Mouse (Mus musculus) lung, embryonic 16.5 days (tissue): ENCODE data around the gene Arid1b. TPM values are rescaled to one million over a fixed set of nuclear protein-coding genes. Genes with fewer than 3 reads are reported as not detected.

ENCODE experiments used
- ATAC-seq: fragments of 200-750 bp; cut with Nextera tagmentation; 2 replicates; pipeline ENCODE4 v1.8.0; 2017; ENCODE audit warnings: low read depth, mild to moderate bottlenecking, moderate library complexity
- H3K27ac ChIP-seq: fragments of 300-500 bp; sonication (generic); 2 replicates; pipeline ENCODE4 v1.5.1; 2014; ENCODE audit warnings: mild to moderate bottlenecking, control low read depth, low read length
- H3K27me3 ChIP-seq: fragments of 300-500 bp; sonication (generic); 2 replicates; pipeline ENCODE4 v1.6.1; 2014; ENCODE audit warnings: low read depth, low read length, mixed read lengths; ENCODE audit not compliant: control insufficient read depth, insufficient read depth
- H3K36me3 ChIP-seq: fragments of 300-500 bp; sonication (generic); 2 replicates; pipeline ENCODE4 v1.6.1; 2014; ENCODE audit warnings: low read length; ENCODE audit not compliant: control insufficient read depth, insufficient read depth
- H3K4me1 ChIP-seq: fragments of 300-500 bp; sonication (generic); replicated peaks from 2 replicates; pipeline ENCODE4 v1.6.1; 2014; ENCODE audit warnings: low read length, mixed read lengths; ENCODE audit not compliant: control insufficient read depth, insufficient read depth
- H3K4me2 ChIP-seq: fragments of 300-500 bp; sonication (generic); 2 replicates; pipeline ENCODE4 v1.6.1; 2014; ENCODE audit warnings: low read depth, low read length, control low read depth
- H3K4me3 ChIP-seq: fragments of 300-500 bp; sonication (generic); 2 replicates; pipeline ENCODE4 v1.5.1; 2014; ENCODE audit warnings: mild to moderate bottlenecking, low read length, control low read depth
- H3K9ac ChIP-seq: fragments of 300-500 bp; sonication (generic); 2 replicates; pipeline ENCODE4 v1.6.1; 2014; ENCODE audit warnings: low read length, control low read depth
- H3K9me3 ChIP-seq: fragments of 300-500 bp; sonication (generic); 2 replicates; pipeline ENCODE4 v1.6.1; 2016; ENCODE audit warnings: low read length; ENCODE audit not compliant: control insufficient read depth
- WGBS: fragments of 180-500 bp; shearing (Covaris S2); extraction: QIAGEN DNeasy Blood & Tissue Kit; methylation state at CpG from one replicate; pipeline ENCODE4 v1.1.7; 2014; 5-methylcytosine and 5-hydroxymethylcytosine counted together
- polyA plus RNA-seq: library from polyadenylated mRNA; unstranded; fragments of >200 nt; fragmentation: Nextera tagmentation; extraction: Ambion mirVana; gene quantifications from 2 replicates; pipeline ENCODE4 v1.2.1, GENCODE M21; 2015

The Arid1b gene
- polyA plus RNA-seq, 1 experiment from 2014 or later = 10.2 TPM

DNA sequence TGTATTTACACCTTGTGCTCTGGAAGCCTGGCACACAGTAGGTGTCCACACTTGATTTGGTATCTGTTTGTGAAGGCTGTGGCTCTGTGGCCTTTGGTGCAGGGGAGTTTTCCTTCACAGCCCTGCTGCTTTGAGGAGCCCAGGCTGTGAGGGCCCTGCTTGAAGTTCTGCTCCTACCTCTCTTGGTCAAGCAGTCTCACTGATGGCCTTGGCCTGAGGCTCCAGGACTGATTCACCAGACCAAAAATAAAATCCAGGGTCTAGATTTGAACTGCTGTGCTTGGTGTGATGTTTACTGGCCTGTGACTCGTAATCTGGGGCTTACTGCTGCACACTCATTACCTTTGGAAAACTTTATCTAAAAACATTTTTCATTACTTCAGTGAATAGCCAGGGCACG lies 45.7 kb downstream of the Arid1b start:
- H3K4me2 ChIP-seq = no peak overlapping the region
- no peak overlapping the region for H3K4me3 ChIP-seq
- H3K4me1 ChIP-seq = peaks cover 6% of the 10 kb centered on the region
- WGBS = 86% methylated on average over 2 of the region's 2 CpGs
- ATAC-seq = no peak
- H3K9me3 ChIP-seq = no peaks in the 10 kb centered on the region
- no peak overlapping the region for H3K27ac ChIP-seq
- H3K27me3 ChIP-seq = no peaks in the 10 kb centered on the region
- no peaks in the 10 kb centered on the region for H3K36me3 ChIP-seq
- H3K9ac ChIP-seq = no peak overlapping the region

DNA sequence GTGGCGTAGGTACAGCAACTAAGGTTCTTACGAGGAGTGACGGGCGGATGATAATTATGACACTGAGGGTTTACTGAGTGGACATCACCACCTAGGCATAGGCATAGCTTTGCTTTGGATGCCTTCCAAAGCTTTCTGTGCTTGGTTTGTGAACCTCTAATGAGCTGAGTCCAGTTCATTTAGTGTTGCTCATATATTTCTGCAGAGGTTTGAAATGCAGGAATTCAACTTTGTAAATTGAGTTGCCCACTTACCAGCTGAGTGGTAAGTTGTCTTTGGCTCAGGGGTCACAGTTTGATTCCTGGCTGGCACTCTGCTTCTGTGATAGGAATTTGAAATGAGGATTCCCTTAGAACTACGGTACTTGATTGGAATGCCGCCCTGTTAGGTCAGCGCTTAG lies 49.7 kb downstream of the Arid1b start:
- Histone ChIP-seq H3K4me3 (no peak overlapping the region), H3K36me3 (no peaks in the 10 kb centered on the region), H3K27me3 (no peaks in the 10 kb centered on the region), H3K9ac (no peak overlapping the region), H3K27ac (no peak overlapping the region), H3K9me3 (no peaks in the 10 kb centered on the region), H3K4me2 (no peak overlapping the region), H3K4me1 (peaks cover 7% of the 10 kb centered on the region)
- ATAC-seq = no peak
- 73% methylated on average over 7 of the region's 7 CpGs for WGBS

DNA sequence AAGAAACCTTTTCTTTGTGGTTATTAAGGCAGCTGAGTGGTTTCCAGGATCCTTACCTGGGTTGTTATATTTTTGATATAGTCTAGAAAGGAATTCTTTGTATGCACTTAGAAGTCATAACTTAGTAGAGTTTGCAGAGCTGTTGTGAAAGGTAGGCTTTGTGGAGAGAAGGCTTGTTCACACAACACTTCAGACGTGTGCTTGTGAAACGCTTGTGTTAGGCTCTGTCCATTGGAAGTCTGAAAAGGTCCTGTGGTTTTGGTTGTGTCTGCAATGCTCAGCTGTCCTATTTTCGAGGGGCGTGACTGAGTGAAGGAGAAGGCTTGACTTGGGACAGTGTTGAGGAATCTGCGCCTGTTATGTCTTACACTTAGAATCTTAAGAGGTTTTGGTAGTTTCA lies 51.5 kb downstream of the Arid1b start:
- H3K36me3 ChIP-seq = no peaks in the 10 kb centered on the region
- peaks cover 15% of the 10 kb centered on the region for H3K4me1 ChIP-seq
- no peak overlapping the region for H3K4me2 ChIP-seq
- H3K27ac ChIP-seq = no peak overlapping the region
- H3K9me3 ChIP-seq = no peaks in the 10 kb centered on the region
- WGBS = 63% methylated on average over 5 of the region's 5 CpGs
- no peak overlapping the region for H3K9ac ChIP-seq
- H3K4me3 ChIP-seq = no peak overlapping the region
- ATAC-seq = peak; percentile 71; the same call in 1 of the 2 replicates
- H3K27me3 ChIP-seq = no peaks in the 10 kb centered on the region

DNA sequence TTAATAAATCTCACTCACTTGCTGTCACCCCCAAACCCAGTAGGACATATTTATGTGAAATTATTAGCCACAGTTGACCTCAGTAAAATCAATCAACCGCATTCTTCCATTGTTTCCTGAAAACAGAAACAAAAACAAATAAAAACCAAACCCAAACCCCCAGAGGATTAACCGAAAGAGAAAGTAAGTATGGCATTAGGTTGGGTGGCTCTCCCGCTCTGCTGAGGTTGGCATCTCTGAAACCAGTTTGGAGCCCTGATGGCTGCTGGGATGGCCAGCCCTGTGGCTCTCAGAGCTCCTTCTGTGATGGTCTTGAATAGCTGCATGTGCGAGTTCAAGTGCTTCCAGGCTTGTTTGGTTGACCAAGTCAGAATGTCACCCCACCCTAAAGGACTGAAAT lies 53.2 kb downstream of the Arid1b start:
- H3K27me3 ChIP-seq = no peaks in the 10 kb centered on the region
- no peak for ATAC-seq

DNA sequence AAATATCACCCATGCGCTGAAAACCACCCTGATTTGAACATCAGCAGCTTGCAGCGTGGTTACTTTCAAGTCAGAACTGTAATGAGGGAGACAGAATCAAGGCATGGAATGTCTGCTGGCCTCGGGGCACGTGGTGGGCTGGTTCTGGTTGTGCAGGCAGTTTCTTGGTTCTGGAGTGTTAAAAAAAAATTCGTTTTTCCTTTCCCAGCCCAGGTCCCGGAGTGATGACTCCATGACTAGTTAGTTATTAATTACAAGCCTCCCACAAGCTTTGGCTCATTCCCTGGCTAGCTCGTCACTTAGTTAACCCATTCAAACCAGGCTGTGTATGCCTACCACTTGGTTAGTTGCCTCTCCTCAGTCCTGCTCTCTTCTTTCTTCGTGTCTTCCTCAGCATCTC lies 56.1 kb downstream of the Arid1b start:
- Histone ChIP-seq H3K27me3 (no peaks in the 10 kb centered on the region), H3K4me1 (peaks cover 31% of the 10 kb centered on the region), H3K9me3 (no peaks in the 10 kb centered on the region), H3K4me2 (no peak overlapping the region), H3K27ac (no peak overlapping the region), H3K36me3 (no peaks in the 10 kb centered on the region), H3K4me3 (no peak overlapping the region), H3K9ac (no peak overlapping the region)
- no peak for ATAC-seq
- WGBS = 63% methylated on average over 8 of the region's 8 CpGs

More for the DNA sequence above, 53.2 kb downstream of the Arid1b start:
- Histone ChIP-seq H3K4me1 (peaks cover 23% of the 10 kb centered on the region), H3K9me3 (no peaks in the 10 kb centered on the region), H3K9ac (no peak overlapping the region), H3K36me3 (no peaks in the 10 kb centered on the region), H3K27ac (no peak overlapping the region), H3K4me2 (no peak overlapping the region), H3K4me3 (no peak overlapping the region)
- WGBS = 80% methylated on average over 4 of the region's 4 CpGs

DNA sequence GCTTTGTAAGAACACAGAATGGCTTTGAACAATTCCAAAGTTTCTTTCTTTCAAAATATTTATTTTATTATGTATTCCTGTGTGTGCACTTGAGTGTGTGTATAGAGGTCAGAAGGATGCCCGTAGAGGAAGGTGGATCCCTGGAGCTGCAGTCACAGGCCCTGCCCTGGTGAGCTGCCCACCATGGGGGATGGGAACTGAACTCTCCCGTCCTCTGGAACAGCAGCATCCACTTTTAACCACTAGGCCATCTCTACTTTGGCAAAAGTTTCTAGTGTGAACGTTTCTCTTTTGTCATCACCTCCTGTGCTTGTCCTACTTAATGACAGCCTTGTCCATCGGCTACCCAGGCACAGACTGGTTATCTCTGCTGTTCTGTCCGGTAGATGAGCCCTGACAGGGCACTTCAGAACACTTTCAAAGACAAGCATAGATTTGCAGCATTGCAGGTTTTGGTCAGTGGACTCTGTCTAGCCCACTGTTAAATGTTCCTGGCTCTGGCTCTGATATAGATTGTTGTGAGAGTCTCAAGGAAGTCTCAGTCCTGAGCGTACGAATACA lies 56.9 kb downstream of the Arid1b start:
- 53% methylated on average over 7 of the region's 7 CpGs for WGBS
- no peak overlapping the region for H3K9ac ChIP-seq
- no peaks in the 10 kb centered on the region for H3K9me3 ChIP-seq
- H3K27me3 ChIP-seq = no peaks in the 10 kb centered on the region
- H3K4me1 ChIP-seq = peaks cover 36% of the 10 kb centered on the region
- H3K36me3 ChIP-seq = no peaks in the 10 kb centered on the region
- no peak overlapping the region for H3K4me3 ChIP-seq
- H3K27ac ChIP-seq = no peak overlapping the region
- ATAC-seq = no peak
- H3K4me2 ChIP-seq = no peak overlapping the region

DNA sequence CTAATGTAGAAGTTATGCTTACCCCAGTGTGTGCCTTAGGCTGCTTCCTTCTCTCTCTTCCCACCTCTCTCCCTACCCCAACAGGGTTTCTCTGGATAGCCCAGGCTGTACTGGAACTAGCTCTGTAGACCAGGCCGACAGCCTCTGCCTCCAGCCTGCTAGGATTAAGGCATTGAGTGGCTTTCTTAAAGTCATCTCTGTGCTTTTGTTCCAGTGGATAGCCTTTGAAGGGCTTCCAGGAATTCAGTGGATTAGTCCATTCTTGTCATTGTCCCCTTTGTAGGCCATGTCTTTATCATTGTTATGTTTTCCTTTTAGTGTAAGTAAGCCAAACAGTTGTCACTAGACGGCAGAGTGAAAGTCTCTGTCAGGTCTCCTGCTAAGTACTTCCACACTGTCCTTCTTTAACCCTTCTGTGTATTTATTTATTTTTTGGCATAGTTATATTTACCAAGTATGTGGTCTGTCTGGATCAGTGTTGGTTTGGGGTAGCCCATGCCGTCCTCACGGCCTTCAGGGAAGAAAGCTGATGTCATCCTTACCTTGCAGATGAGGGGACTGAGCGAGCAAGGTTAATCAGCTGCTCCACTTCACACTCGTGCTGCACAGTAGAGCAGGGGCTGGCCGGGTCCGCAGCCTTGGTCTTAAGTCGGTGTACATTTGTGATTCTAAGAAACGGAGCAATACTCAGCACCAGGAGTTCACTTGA lies 58.1 kb downstream of the Arid1b start:
- 35% methylated on average over 10 of the region's 10 CpGs for whole genome bisulfite sequencing
- no peaks in the 10 kb centered on the region for H3K27me3 ChIP-seq
- ATAC-seq = no peak
- H3K9me3 ChIP-seq = no peaks in the 10 kb centered on the region
- H3K4me3 ChIP-seq = no peak overlapping the region
- H3K9ac ChIP-seq = no peak overlapping the region
- peak overlapping the region; percentile 10; the same call in 1 of the 2 replicates for H3K27ac ChIP-seq
- H3K4me1 ChIP-seq = peaks cover 47% of the 10 kb centered on the region
- H3K36me3 ChIP-seq = no peaks in the 10 kb centered on the region
- H3K4me2 ChIP-seq = no peak overlapping the region

DNA sequence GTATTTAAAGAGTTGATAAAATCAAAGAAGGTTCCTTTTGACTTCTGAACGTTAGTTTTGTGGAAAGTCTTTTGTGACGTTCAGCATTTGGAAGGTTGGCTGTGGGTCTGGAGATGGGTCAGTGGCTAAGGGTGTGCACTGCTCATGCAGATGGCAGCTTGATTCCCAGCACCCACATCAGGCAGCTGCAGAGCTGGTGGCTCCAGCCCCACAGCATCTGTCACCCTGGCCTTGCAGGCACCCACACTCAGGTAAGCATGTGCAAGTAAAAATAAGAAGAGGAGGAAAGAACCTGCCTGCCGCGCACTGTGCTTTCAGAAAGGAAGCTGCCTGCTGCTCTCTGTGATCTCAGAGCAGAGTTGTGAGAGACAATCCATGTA lies 58.7 kb downstream of the Arid1b start:
- Histone ChIP-seq H3K9ac (no peak overlapping the region), H3K36me3 (no peaks in the 10 kb centered on the region), H3K4me2 (no peak overlapping the region), H3K9me3 (no peaks in the 10 kb centered on the region), H3K4me1 (peaks cover 52% of the 10 kb centered on the region), H3K27me3 (no peaks in the 10 kb centered on the region), H3K4me3 (no peak overlapping the region), H3K27ac (peak overlapping the region; percentile 10; the same call in 1 of the 2 replicates)
- WGBS = 59% methylated on average over 4 of the region's 4 CpGs
- no peak for ATAC-seq

DNA sequence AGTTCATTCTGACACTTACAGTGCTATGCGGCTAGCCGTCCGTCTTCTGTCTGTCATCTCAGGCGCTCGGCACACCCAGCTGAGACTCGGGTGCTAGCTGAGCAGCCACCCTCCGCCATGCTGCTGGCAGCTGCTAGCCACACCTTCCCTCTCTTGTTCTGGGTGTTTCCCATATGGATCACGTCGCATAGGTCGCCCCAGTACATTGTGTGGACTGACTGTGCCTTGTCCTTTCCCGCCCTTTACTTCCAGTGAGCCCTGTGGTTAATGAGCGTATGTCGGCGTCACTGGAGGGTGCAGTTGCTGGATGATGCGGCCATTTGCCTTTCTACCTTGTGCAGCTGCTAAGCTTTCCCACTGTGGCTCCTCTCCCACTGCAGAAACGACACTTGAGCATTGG lies 59.1 kb downstream of the Arid1b start:
- H3K36me3 ChIP-seq = no peaks in the 10 kb centered on the region
- WGBS = 61% methylated on average over 16 of the region's 16 CpGs

More for the DNA sequence above, 59.1 kb downstream of the Arid1b start:
- peaks cover 55% of the 10 kb centered on the region for H3K4me1 ChIP-seq
- no peak overlapping the region for H3K9ac ChIP-seq
- no peak overlapping the region for H3K4me3 ChIP-seq
- no peak overlapping the region for H3K27ac ChIP-seq
- H3K9me3 ChIP-seq = no peaks in the 10 kb centered on the region
- H3K4me2 ChIP-seq = no peak overlapping the region
- H3K27me3 ChIP-seq = no peaks in the 10 kb centered on the region
- peak; percentile 24; the same call in 1 of the 2 replicates for ATAC-seq
